13 mouse cellular contexts compared by ENCODE assay signal in the genomic region with DNA sequence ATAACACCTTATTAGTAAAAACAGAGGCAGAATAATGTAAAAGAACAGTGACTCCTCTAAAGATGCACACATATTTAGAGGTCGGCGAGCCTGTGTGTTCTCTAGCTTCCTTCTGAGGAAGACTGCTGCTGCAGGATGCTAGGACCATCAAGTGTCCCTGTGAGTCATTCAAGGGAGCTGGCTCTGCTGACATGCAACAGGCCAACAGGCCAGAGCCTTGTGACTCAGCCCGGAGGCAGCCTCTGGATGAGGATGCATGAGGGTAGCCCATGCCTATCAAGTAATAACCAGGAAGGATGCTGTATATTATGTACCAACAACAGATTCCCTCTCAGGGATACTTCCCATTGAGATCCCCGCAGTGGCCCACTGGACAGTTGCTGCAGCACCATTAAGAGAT.
DNase-seq lines count a peak whose midpoint lies in the region; ATAC-seq lines count a peak whose summit lies in the region.
"Had no signal": no experiment of that assay in that cellular context is flagged by ENCODE, and none has a peak within 500 bp of the region (broad histone marks: within the 10 kb centered on the region; RNA-seq: fewer than 3 reads in every experiment).

No protein-coding gene starts in this region.

- WGBS in midbrain, embryonic 11.5 days: 74% methylated on average over 4 of the region's 4 CpGs
- 81% methylated on average over 4 of the region's 4 CpGs for WGBS in midbrain, embryonic 15.5 days

- no peak overlapping the region for H3K9ac ChIP-seq in midbrain, embryonic 11.5 days (ENCODE audit: low read length)
- H3K9ac ChIP-seq in midbrain, embryonic 15.5 days: no peak overlapping the region
- H3K9ac ChIP-seq: hindbrain, embryonic 15.5 days; midbrain, embryonic 12.5 days had no signal

- H3K9me3 ChIP-seq in midbrain, embryonic 11.5 days (ENCODE audit: control insufficient read depth, low read length): no peaks in the 10 kb centered on the region
- H3K9me3 ChIP-seq in midbrain, embryonic 15.5 days: no peaks in the 10 kb centered on the region
- H3K9me3 ChIP-seq: hindbrain, embryonic 15.5 days; midbrain, embryonic 12.5 days had no signal

- no peak overlapping the region for H3K27ac ChIP-seq in midbrain, embryonic 11.5 days (ENCODE audit: low read depth, low read length)
- no peak overlapping the region for H3K27ac ChIP-seq in midbrain, embryonic 15.5 days
- H3K27ac ChIP-seq: hindbrain, embryonic 15.5 days; midbrain, embryonic 12.5 days had no signal

- H3K4me3 ChIP-seq in midbrain, embryonic 11.5 days (ENCODE audit: low read depth, low read length): no peak overlapping the region
- H3K4me3 ChIP-seq in midbrain, embryonic 15.5 days: no peak overlapping the region
- H3K4me3 ChIP-seq: hindbrain, embryonic 15.5 days; midbrain, embryonic 12.5 days had no signal

- intact Hi-C loops in gastrocnemius, postnatal 14 days (cut with DNase I; ENCODE audit: low total_unique reads): loop anchor here (5.0 kb wide), 2 partner anchors 570 to 700 kb away; a partner anchor contains a TSS

- H3K27me3 ChIP-seq in midbrain, embryonic 11.5 days (ENCODE audit: control insufficient read depth, insufficient read depth, low read length): peaks cover 2% of the 10 kb centered on the region; the same call in 1 of the 2 replicates
- H3K27me3 ChIP-seq in midbrain, embryonic 15.5 days (replicated peaks): peaks cover 8% of the 10 kb centered on the region; the same call in 1 of the 2 replicates

- H3K36me3 ChIP-seq in midbrain, embryonic 11.5 days (ENCODE audit: control insufficient read depth, insufficient read depth, low read length): no peaks in the 10 kb centered on the region
- H3K36me3 ChIP-seq in midbrain, embryonic 15.5 days (replicated peaks): no peaks in the 10 kb centered on the region
- H3K36me3 ChIP-seq: hindbrain, embryonic 15.5 days; midbrain, embryonic 12.5 days had no signal

- peak; percentile 32 for DNase-seq in gastrocnemius, postnatal 14 days
- no peak for DNase-seq in gastrocnemius, postnatal 25 days
- DNase-seq in midbrain, embryonic 11.5 days (ENCODE audit: low spot score, missing footprints): peak; percentile 76
- DNase-seq in adrenal gland, adult 2 months: peak; percentile 62
- DNase-seq in fibroblast of lung, adult 2 months (ENCODE audit: low read depth): peak; percentile 33
- DNase-seq in cerebellum, adult 11 months: no peak
- no peak for DNase-seq in left cerebral cortex, adult 18-20 months (ENCODE audit: low spot score in 2 of 2)
- DNase-seq: cerebellum, postnatal 14 days; kidney, adult 18-20 months; thymus, postnatal 4 days had no signal

- no peak overlapping the region for H3K4me2 ChIP-seq in midbrain, embryonic 11.5 days
- H3K4me2 ChIP-seq in midbrain, embryonic 15.5 days: no peak overlapping the region
- H3K4me2 ChIP-seq: hindbrain, embryonic 15.5 days; midbrain, embryonic 12.5 days had no signal

- H3K4me1 ChIP-seq in midbrain, embryonic 11.5 days (ENCODE audit: control insufficient read depth, insufficient read depth, low read length): no peaks in the 10 kb centered on the region
- H3K4me1 ChIP-seq in midbrain, embryonic 15.5 days: no peaks in the 10 kb centered on the region
- H3K4me1 ChIP-seq: hindbrain, embryonic 15.5 days had no signal

- ATAC-seq in midbrain, embryonic 11.5 days (ENCODE audit: low FRiP score): no peak
- ATAC-seq in midbrain, embryonic 15.5 days (replicated peaks): no peak

Comparison
In these comparisons a context has a peak if more than half of its experiments do, and no peak if none do; other contexts are left out.
1. DNase-seq: peak in gastrocnemius, postnatal 14 days (single experiment), midbrain, embryonic 11.5 days (single experiment), adrenal gland, adult 2 months (single experiment) and fibroblast of lung, adult 2 months (single experiment); none in gastrocnemius, postnatal 25 days (single experiment), cerebellum, adult 11 months (single experiment) and left cerebral cortex, adult 18-20 months (0 of 2).